Mouse (Mus musculus) forebrain, embryonic 12.5 days (tissue): ENCODE data around the gene Coq7. TPM values are rescaled to one million over a fixed set of nuclear protein-coding genes. Genes with fewer than 3 reads are reported as not detected.
A peak's percentile ranks its signal among the peaks of the same experiment; 100 is the strongest.

ENCODE experiments used
- ATAC-seq: fragments of 200-750 bp; cut with Nextera tagmentation; 2 replicates; pipeline ENCODE4 v1.8.0; 2017; ENCODE audit warnings: moderate TSS enrichment; ENCODE audit not compliant: low FRiP score
- H3K27ac ChIP-seq: fragments of 300-500 bp; sonication (generic); 2 replicates; pipeline ENCODE4 v1.5.1; 2016; ENCODE audit warnings: mild to moderate bottlenecking
- H3K27me3 ChIP-seq: fragments of 300-500 bp; sonication (generic); 2 replicates; pipeline ENCODE4 v1.6.1; 2016; ENCODE audit warnings: mild to moderate bottlenecking
- H3K36me3 ChIP-seq: fragments of 300-500 bp; sonication (generic); replicated peaks from 2 replicates; pipeline ENCODE4 v1.6.1; 2016; ENCODE audit warnings: mild to moderate bottlenecking
- H3K4me1 ChIP-seq: fragments of 300-500 bp; sonication (generic); 2 replicates; pipeline ENCODE4 v1.6.1; 2016
- H3K4me2 ChIP-seq: fragments of 300-500 bp; sonication (generic); 2 replicates; pipeline ENCODE4 v1.6.1; 2016; ENCODE audit warnings: mild to moderate bottlenecking, moderate library complexity
- H3K4me3 ChIP-seq: fragments of 300-500 bp; sonication (generic); replicated peaks from 2 replicates; pipeline ENCODE4 v1.5.1; 2016; ENCODE audit warnings: mild to moderate bottlenecking
- H3K9ac ChIP-seq: fragments of 300-500 bp; sonication (generic); 2 replicates; pipeline ENCODE4 v1.6.1; 2016; ENCODE audit warnings: mild to moderate bottlenecking
- H3K9me3 ChIP-seq: fragments of 300-500 bp; sonication (generic); 2 replicates; pipeline ENCODE4 v1.6.1; 2016
- WGBS: fragments of 180-500 bp; shearing (Covaris S2); methylation state at CpG from one replicate; pipeline ENCODE4 v1.1.7; 2016; 5-methylcytosine and 5-hydroxymethylcytosine counted together
- polyA plus RNA-seq: library from polyadenylated mRNA; unstranded; fragments of >200 nt; fragmentation: Nextera tagmentation; extraction: Ambion mirVana; gene quantifications from 2 replicates; pipeline ENCODE4 v1.2.1, GENCODE M21; 2016

Gene Coq7
- polyA plus RNA-seq, 1 experiment from 2014 or later: 98.7 TPM

DNA sequence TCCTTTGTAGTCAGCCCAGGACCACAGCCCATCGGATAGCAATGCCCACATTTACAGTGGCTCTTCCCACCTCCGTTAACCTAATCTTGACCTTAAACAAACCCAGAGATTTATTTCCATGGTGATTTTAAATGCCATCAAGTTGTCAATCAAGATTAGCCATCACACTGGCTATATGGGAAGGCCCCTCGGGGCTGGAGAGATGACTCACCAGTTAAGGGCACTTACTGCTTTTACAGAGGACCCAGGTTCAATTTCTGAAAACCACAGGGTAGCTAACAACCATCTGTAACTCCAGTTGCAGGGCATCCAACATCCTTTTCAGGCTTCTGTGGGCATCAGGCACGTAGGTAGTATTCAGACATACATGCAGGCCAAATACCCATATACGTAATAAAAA lies 56.7 kb downstream of the Coq7 start:
- no peak; the same call in 1 of the 2 replicates for ATAC-seq
- Histone ChIP-seq H3K9ac (no peak overlapping the region), H3K27ac (no peak overlapping the region), H3K27me3 (no peaks in the 10 kb centered on the region), H3K9me3 (no peaks in the 10 kb centered on the region), H3K4me1 (peaks cover 3% of the 10 kb centered on the region; the same call in 1 of the 2 replicates), H3K36me3 (no peaks in the 10 kb centered on the region), H3K4me2 (no peak overlapping the region), H3K4me3 (no peak overlapping the region)
- 56% methylated on average over 5 of the region's 5 CpGs for WGBS

DNA sequence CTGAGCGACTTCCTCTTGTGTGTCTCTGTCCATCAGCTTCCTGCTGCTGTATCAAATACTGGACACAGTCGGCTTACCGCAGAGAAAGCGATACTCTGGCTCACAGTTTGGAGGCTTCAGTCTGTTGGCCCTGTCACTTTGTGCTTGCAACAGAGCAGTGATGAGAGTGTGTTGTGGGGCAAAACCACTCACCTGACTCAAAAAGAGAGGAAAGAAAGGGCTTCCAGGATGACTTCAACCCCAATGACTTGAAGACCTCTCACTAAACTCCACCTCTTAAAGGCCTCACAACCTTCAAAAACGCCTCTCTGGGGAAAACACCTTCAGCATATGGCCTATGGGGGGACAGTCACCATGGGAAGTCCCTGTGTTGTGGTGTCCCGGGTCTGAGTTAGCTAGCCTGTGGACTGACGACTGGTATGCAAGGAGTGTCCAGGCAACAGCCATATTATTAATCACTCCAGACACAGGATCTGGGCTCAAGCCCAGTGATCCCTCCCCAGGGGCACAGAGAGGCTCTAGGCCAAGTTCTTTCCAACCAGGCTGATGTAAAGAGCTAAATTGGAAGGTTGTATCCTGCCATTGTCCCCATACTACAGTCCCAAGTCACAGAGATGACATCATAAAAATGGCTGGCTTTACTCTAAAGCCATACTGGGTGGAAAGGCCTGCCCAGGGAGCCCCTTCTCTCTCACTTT lies 58.0 kb downstream of the Coq7 start:
- 87% methylated on average over 7 of the region's 7 CpGs for WGBS

DNA sequence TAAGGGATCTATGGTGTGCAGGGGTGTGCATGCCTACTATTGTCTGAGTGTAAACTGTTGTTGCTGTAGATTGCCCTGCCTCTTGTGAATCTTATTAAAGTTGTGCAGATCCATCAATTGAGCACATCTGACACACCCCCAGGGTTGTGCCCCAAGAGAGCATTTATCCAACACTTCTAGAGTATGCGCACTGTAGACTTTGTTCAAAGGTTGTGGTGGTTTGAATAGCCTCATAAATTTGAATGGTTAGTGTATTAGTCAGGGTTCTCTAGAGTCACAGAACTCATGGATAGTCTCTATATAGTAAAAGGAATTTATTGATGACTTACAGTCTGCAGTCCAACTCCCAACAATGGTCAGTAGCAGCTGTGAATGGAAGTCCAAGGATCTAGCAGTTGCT lies 60.3 kb downstream of the Coq7 start:
- no peak overlapping the region for H3K27ac ChIP-seq
- H3K4me1 ChIP-seq: peaks cover 3% of the 10 kb centered on the region; the same call in 1 of the 2 replicates
- no peaks in the 10 kb centered on the region for H3K27me3 ChIP-seq
- no peak overlapping the region for H3K9ac ChIP-seq
- WGBS: 91% methylated on average over 1 of the region's 1 CpGs
- no peak for ATAC-seq
- no peaks in the 10 kb centered on the region for H3K9me3 ChIP-seq
- no peaks in the 10 kb centered on the region for H3K36me3 ChIP-seq
- H3K4me3 ChIP-seq: no peak overlapping the region
- no peak overlapping the region for H3K4me2 ChIP-seq

More for the DNA sequence above, 58.0 kb downstream of the Coq7 start:
- H3K4me3 ChIP-seq: no peak overlapping the region
- H3K36me3 ChIP-seq: no peaks in the 10 kb centered on the region
- H3K4me2 ChIP-seq: no peak overlapping the region
- H3K27me3 ChIP-seq: no peaks in the 10 kb centered on the region
- no peak overlapping the region for H3K9ac ChIP-seq
- H3K27ac ChIP-seq: no peak overlapping the region
- H3K9me3 ChIP-seq: no peaks in the 10 kb centered on the region
- ATAC-seq: no peak
- peaks cover 3% of the 10 kb centered on the region; the same call in 1 of the 2 replicates for H3K4me1 ChIP-seq

DNA sequence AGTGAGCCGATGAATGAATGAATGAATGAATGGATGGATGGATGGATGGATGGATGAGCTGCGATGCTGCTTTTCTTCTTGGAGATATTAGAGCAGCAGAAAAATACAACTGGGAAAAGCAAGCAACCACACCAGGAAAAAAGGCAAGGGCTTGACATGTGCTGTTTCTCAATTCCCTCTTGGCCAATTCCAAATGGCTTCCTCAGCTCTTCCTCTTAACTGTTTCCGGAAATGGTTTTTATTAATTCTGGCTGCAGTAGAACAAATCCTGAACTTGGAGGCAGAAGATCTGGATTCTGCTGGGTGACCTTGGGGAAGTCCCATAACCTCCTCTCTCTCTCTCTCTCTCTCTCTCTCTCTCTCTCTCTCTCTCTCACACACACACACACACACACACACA lies 65.1 kb downstream of the Coq7 start:
- Histone ChIP-seq H3K4me3 (no peak overlapping the region), H3K4me2 (no peak overlapping the region), H3K36me3 (no peaks in the 10 kb centered on the region), H3K4me1 (peaks cover 8% of the 10 kb centered on the region), H3K9ac (no peak overlapping the region), H3K27ac (no peak overlapping the region), H3K27me3 (no peaks in the 10 kb centered on the region), H3K9me3 (no peaks in the 10 kb centered on the region)
- whole genome bisulfite sequencing: 95% methylated on average over 3 of the region's 3 CpGs
- ATAC-seq: no peak

DNA sequence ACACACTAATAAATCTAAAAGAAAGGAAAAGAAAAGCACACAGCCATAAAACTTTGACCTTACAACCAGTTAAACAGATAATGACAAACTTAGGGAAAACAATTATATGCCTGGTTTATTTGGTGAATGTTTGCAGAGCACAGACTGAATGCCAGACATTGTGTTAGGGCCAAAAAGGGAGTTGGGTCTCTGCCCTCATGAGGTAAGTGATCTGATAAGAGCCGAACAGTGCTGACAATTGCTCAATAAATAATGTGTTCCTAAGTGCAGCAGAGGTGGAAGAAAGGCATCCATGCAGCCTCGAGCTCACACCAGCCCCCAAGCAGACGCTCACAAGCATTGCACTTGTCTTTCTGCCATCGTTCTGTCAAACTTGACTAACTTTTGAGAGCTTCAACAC lies 68.7 kb downstream of the Coq7 start:
- no peak overlapping the region for H3K4me3 ChIP-seq
- WGBS: 75% methylated on average over 4 of the region's 4 CpGs
- no peak for ATAC-seq

DNA sequence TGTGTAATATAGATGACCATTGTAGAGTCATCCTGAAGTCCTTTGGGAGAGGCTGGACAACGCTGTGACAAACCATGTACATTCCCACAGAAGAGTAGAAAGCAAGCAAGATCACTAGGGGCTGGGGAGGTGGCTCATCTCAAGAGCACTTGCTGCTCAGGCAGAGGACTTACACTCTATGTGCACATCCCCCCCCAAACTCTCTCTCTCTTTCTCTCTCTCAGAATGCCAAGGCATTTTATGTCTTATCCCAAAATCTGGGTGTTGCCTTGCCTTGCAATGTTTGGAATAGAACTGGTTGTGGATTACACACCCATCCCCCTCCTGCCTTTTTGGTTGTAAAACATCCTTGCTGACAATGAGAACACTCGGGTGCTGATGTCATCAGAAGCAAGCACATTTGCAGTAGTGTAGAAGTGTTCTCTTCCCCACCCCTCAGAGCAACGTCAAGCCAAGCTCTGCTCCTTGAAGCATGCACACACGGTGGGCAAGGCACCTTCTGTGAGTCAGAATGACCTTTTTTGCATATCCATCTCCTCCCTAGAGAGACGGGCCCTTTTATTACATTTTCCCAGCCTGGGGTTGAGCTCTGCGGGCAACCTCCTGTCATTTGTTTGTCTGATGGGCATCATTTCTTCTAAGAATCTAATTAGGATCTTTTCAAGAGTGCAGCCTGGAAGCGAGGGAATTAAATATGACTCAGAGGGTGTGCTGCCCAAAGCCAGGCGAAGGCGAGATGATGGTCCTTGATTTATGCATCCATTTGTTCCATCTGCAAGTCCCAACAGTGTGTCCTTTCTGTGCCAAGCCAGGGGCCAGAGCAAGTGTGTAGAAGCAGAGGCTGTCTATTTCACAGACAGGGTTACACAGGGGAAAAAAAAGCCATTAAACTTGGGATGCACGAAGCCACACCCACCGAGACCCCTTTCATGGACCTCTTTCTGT lies 70.1 kb downstream of the Coq7 start:
- H3K9me3 ChIP-seq: no peaks in the 10 kb centered on the region
- ATAC-seq: no peak
- no peak overlapping the region for H3K4me2 ChIP-seq
- H3K36me3 ChIP-seq: no peaks in the 10 kb centered on the region
- H3K27ac ChIP-seq: 0 out of 2 replicates have a peak overlapping the region, but pooled peaks have one; percentile 25
- no peak overlapping the region for H3K9ac ChIP-seq
- H3K4me3 ChIP-seq: no peak overlapping the region
- H3K27me3 ChIP-seq: no peaks in the 10 kb centered on the region
- peaks cover 24% of the 10 kb centered on the region for H3K4me1 ChIP-seq
- 34% methylated on average over 11 of the region's 11 CpGs for WGBS

More for the DNA sequence above, 68.7 kb downstream of the Coq7 start:
- Histone ChIP-seq H3K4me1 (peaks cover 24% of the 10 kb centered on the region), H3K9ac (no peak overlapping the region), H3K36me3 (no peaks in the 10 kb centered on the region), H3K27ac (no peak overlapping the region), H3K4me2 (no peak overlapping the region), H3K9me3 (no peaks in the 10 kb centered on the region), H3K27me3 (no peaks in the 10 kb centered on the region)

DNA sequence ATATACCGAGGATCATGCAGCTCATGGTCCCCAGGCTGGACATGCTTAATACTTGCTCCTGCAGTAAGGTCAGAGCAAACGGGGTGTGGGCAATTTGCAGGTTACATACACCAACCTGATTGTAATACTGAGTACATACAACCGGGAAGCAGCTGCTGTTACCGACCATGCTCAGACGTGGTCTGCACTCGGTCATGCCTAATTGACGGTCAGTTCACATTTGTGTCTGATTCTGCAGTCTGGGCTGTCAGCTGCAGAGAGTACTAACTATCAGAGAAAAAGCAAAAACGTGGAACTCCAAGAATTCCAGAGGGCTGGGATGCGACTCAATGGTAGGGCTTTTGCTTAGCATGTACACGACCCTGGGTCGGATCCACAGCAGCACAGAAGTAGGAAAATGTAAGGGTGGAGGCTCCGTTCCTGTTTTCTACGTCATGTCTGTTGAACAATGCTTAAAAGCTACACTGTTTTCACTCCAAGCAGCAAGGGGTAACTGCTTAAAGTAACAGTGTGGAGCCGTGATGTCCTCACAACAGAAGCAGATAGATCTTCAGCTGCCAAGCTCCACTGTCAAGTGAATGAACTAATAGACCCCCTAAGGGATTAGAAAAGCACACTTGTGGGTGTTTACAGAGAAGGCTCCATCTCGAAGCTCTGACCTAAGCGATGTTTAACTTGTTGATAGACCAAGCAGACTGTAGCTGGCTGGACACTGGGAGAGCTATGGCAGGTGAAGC lies 71.6 kb downstream of the Coq7 start:
- Histone ChIP-seq H3K27me3 (no peaks in the 10 kb centered on the region), H3K4me3 (no peak overlapping the region), H3K36me3 (no peaks in the 10 kb centered on the region), H3K9ac (no peak overlapping the region), H3K4me1 (peaks cover 24% of the 10 kb centered on the region), H3K4me2 (no peak overlapping the region), H3K27ac (no peak overlapping the region), H3K9me3 (no peaks in the 10 kb centered on the region)
- ATAC-seq: peak; percentile 11; the same call in 1 of the 2 replicates
- WGBS: 65% methylated on average over 16 of the region's 16 CpGs

Other genes starting within 250 kb of the Coq7 start
- 3.4 and 4.0 TPM in 2 replicates for gene Syt17, start 85.1 kb downstream of the Coq7 start, polyA plus RNA-seq
- 1.0 and 1.3 TPM in 2 replicates for gene Itpripl2, start 41.4 kb downstream of the Coq7 start, polyA plus RNA-seq
- gene Tmc7, start 51.4 kb upstream of the Coq7 start, polyA plus RNA-seq: 12.9 and 13.2 TPM in 2 replicates
- 0.65 and 0.73 TPM in 2 replicates for gene Tmc5, start 63.9 kb upstream of the Coq7 start, polyA plus RNA-seq
- gene Gde1, start 172.4 kb upstream of the Coq7 start, polyA plus RNA-seq: 96.5 and 98.5 TPM in 2 replicates
- gene Ccp110, start 179.2 kb upstream of the Coq7 start, polyA plus RNA-seq: 44.8 and 57.6 TPM in 2 replicates
- 89.2 and 91.5 TPM in 2 replicates for gene Vps35l, start 206.9 kb upstream of the Coq7 start, polyA plus RNA-seq